Mouse (Mus musculus) ES-Bruce4 (cell line): ENCODE measurements around the gene Srp54b. TPM values are rescaled to one million over a fixed set of nuclear protein-coding genes. Genes with fewer than 3 reads are reported as not detected.
"Not testable (repeated sequence)": the region's sequence is repeated elsewhere in the genome, so short reads cannot be mapped to it uniquely, and the experiment has no call there.

Source experiments
- H3K27ac ChIP-seq: 2 replicates; pipeline ENCODE4 v1.5.1; 2012; ENCODE audit warnings: low read length, inconsistent platforms; ENCODE audit not compliant: insufficient read depth
- H3K27me3 ChIP-seq: 2 replicates; pipeline ENCODE4 v1.6.1; 2012; ENCODE audit warnings: mild to moderate bottlenecking, low read length, inconsistent platforms; ENCODE audit not compliant: control insufficient read depth, poor library complexity, insufficient read depth, severe bottlenecking
- H3K36me3 ChIP-seq: 2 replicates; pipeline ENCODE4 v1.6.1; 2012; ENCODE audit warnings: inconsistent platforms, mild to moderate bottlenecking, low read length, moderate library complexity; ENCODE audit not compliant: control insufficient read depth, poor library complexity, insufficient read depth, severe bottlenecking
- H3K4me1 ChIP-seq: one replicate; pipeline ENCODE4 v1.8.1; 2011; ENCODE audit warnings: low read length; ENCODE audit not compliant: control insufficient read depth, insufficient read depth
- H3K4me3 ChIP-seq: 2 replicates; pipeline ENCODE4 v1.5.1; 2011; ENCODE audit warnings: low read depth, mild to moderate bottlenecking, low read length
- H3K9ac ChIP-seq: 2 replicates; pipeline ENCODE4 v1.6.1; 2012; ENCODE audit warnings: low read depth, mild to moderate bottlenecking, inconsistent platforms; ENCODE audit not compliant: poor library complexity, severe bottlenecking
- H3K9me3 ChIP-seq: replicated peaks from 2 replicates; pipeline ENCODE4 v1.6.1; 2012; ENCODE audit warnings: mild to moderate bottlenecking, low read length, inconsistent platforms; ENCODE audit not compliant: control insufficient read depth, poor library complexity, insufficient read depth, severe bottlenecking
- polyA plus RNA-seq: library from polyadenylated mRNA; stranded (reverse); fragments of >200 nt; gene quantifications from 2 replicates; pipeline ENCODE4 v1.2.4, GENCODE M21; 2011; ENCODE audit warnings: low read depth; ENCODE audit not compliant: missing spikeins, insufficient read depth, insufficient read length

Srp54b gene
- polyA plus RNA-seq, 1 experiment = 41.9 TPM

- H3K4me1 ChIP-seq, H3K9ac ChIP-seq, H3K27me3 ChIP-seq, H3K27ac ChIP-seq, H3K36me3 ChIP-seq, H3K9me3 ChIP-seq, H3K4me3 ChIP-seq: not testable (repeated sequence)
Measured at GRCm38 (mm10) chr12:55199306-55199705, 44.4 kb downstream of the Srp54b start, which contains the start of gene 1700047I17Rik2. Gene 1700047I17Rik2 (plus strand): TSS chr12:55199592.

- not testable (repeated sequence) for H3K9ac ChIP-seq, H3K4me1 ChIP-seq, H3K27ac ChIP-seq, H3K4me3 ChIP-seq, H3K9me3 ChIP-seq, H3K36me3 ChIP-seq, H3K27me3 ChIP-seq
Measured at GRCm38 (mm10) chr12:55199799-55200198, 44.9 kb downstream of the Srp54b start.

GRCm38 (mm10) chr12:55212944-55213343 lies 58.0 kb downstream of the Srp54b start:
- not testable (repeated sequence) for H3K27me3 ChIP-seq, H3K9ac ChIP-seq, H3K9me3 ChIP-seq, H3K4me3 ChIP-seq, H3K4me1 ChIP-seq, H3K36me3 ChIP-seq, H3K27ac ChIP-seq

GRCm38 (mm10) chr12:55229626-55230519 lies 75.0 kb downstream of the Srp54b start, which contains the start of gene Srp54c:
Gene Srp54c (plus strand): TSS chr12:55230168.
- H3K27me3 ChIP-seq, H3K4me1 ChIP-seq, H3K9me3 ChIP-seq, H3K27ac ChIP-seq, H3K36me3 ChIP-seq, H3K9ac ChIP-seq: not testable (repeated sequence)
- peak within 1 kb of the TSS; percentile 35 for H3K4me3 ChIP-seq

GRCm38 (mm10) chr12:55230520-55230861 lies 75.6 kb downstream of the Srp54b start:
- not testable (repeated sequence) for H3K27me3 ChIP-seq, H3K9me3 ChIP-seq, H3K27ac ChIP-seq, H3K4me1 ChIP-seq, H3K36me3 ChIP-seq, H3K9ac ChIP-seq
- H3K4me3 ChIP-seq = peak overlapping the region; percentile 35

Other genes starting within 250 kb of the Srp54b start
- gene Gm20403, start 168.6 kb upstream of the Srp54b start, polyA plus RNA-seq = not detected in 2 replicates
- gene Baz1a, start 140.8 kb upstream of the Srp54b start, polyA plus RNA-seq = 38.8 and 41.0 TPM in 2 replicates
- 45.9 and 46.7 TPM in 2 replicates for gene 2700097O09Rik, start 75.0 kb upstream of the Srp54b start, polyA plus RNA-seq
- 114 and 132 TPM in 2 replicates for gene Srp54a, start 74.8 kb upstream of the Srp54b start, polyA plus RNA-seq
- 16.5 TPM in 1 of 2 replicates, not detected in the other for gene Fam177a, start 30.6 kb upstream of the Srp54b start, polyA plus RNA-seq
- 16.6 TPM in 1 of 2 replicates, not detected in the other for gene 1700047I17Rik2, start 44.5 kb downstream of the Srp54b start, polyA plus RNA-seq
- 74.2 and 76.7 TPM in 2 replicates for gene Srp54c, start 75.1 kb downstream of the Srp54b start, polyA plus RNA-seq
- gene 1110008L16Rik, start 144.5 kb downstream of the Srp54b start, polyA plus RNA-seq = 32.6 and 34.1 TPM in 2 replicates
- 28.3 and 33.7 TPM in 2 replicates for gene Ppp2r3c, start 147.9 kb downstream of the Srp54b start, polyA plus RNA-seq
- gene Psma6, start 229.1 kb downstream of the Srp54b start, polyA plus RNA-seq = 308 and 323 TPM in 2 replicates